Mouse (Mus musculus) frontal cortex, adult (tissue): Measurements from ENCODE around the gene Fgf6.

Experiments
- ATAC-seq: cut with Nextera tagmentation; 2 replicates; pipeline ENCODE4 v1.9.2; 2017; ENCODE audit warnings: mild to moderate bottlenecking, moderate library complexity, mixed read lengths; ENCODE audit not compliant: low TSS enrichment

The Fgf6 gene

DNA sequence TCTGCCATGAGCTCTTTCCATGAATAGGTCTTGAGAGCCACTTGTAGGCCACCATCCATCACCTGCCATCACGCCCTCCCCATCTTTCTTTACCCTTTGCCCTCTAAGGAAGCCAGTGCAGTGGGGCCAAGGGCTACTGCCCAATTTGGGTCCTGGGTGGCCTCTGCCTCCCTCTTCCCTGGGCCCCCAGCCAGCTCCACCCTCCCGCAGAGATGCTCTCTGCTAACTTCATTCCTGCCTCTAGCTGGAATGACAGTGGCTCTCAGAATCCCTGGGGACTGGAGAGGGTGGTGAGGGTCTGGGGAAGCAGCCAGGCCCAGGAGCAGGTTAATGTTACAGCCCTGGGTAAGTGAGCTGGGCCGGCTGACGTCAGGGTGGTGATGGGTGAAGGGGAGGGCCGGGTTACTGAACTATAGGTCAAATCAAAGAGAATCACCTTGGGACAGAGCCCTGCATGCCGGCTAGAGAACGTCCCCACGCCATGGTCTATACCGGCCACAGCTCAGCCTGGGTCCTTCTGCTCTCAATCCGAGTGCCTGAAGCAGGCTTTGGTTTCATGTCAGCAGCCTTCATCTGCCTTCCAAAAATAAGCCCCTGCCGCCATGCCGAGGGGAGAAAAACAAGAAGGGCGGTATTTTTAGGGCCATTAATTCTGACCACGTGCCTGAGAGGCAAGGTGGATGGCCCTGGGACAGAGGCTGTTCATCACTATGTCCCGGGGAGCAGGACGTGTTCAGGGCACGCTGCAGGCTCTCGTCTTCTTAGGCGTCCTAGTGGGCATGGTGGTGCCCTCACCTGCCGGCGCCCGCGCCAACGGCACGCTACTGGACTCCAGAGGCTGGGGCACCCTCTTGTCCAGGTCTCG lies at the start of gene Fgf6:
TSS of gene Fgf6 (plus strand) at position 681 of the 865 bp plus-strand sequence.
- ATAC-seq, result no peak

- peak; percentile 59 for ATAC-seq
Observed at GRCm38 (mm10) chr6:126966241-126967026, 49.0 kb upstream of the Fgf6 start.

DNA sequence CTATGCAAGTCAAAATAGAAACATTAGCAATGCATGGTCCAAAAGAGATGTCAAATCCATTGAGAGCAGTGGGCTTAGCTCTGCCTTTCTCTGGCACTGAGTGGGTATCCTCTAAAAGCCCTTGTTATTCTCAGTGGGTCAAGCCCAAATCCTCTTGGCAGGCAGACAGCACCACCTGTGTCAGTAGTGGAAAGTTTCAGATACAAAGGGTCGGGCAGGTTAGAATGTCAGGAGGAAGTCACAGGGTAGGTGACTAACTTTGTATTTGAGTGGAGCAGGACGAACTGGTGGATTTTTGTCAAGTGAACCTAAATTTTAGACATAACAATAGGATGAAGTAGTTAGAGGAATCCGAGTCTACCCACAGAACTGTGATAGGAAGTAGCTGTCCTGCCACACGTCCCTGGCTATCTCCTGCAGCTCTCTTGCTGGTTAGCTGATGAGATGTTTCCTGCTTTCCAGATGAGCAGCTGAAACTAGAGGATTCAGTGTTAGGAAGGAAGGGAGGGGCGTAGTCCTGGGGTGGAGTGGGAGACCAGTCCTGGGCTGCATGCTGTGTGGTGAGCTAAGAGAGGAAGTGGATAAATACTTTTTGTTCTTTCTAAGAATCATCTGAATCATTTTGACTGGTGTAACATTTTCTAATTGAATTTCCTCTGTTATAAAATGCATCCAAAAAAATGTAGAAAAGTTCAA lies 33.7 kb upstream of the Fgf6 start:
- no peak for ATAC-seq

DNA sequence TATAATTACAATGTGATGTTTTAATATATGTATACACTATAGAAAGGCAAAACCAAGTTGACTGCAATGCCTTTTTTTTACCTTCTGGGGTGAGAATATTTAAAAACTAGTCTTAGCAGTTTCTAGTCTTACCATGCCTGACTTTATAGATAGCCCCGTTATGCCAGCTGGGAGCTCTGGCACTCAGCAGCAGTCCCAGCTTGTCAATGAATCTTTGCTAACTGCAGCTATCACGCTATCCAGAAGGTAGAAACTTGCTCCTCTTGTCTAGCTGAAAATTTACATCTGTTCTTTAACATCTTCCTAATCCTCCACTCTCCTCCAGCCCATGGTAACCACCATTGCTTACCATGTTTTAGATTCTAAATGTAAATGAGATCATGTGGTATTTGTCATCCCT lies 21.7 kb upstream of the Fgf6 start:
- no peak for ATAC-seq

DNA sequence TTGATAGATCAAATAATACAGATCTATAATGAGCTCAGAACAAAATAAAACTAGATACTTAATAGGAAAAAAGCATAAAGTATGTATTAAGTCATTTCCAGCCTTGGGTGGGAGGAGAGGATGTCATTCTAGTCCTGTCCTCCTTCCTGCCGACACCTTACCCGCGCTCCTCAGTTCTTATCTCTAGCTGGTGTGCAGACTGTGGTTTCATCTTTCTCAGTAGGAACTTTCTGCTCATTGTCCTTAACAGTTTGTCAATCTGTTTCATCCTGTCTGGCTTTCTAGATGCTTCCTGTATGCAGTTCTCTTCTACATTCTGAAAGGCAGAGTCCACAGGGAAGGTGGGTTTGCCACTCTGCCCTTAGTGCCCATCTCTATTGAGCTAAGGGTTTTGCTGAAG lies 19.9 kb upstream of the Fgf6 start:
- no peak for ATAC-seq

DNA sequence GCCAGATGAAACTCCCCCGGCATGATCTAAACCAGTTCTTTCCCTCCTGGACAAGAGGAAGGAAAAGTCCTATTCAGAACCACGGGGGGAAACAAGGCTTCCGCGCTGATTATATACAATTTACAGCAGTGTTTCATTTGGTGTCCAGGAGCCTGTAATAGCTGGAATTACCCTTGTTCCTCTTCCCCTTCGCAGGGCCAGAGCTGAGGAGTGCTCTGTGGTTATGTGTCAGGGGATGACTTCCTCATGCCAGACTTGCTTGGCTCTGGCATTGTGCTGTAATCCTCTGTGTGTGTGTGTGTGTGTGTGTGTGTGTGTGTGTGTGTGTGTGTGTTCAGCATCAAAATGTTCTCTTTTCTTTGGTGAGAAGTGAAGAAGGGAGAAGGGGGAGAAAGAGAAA lies 19.0 kb upstream of the Fgf6 start:
- no peak for ATAC-seq

DNA sequence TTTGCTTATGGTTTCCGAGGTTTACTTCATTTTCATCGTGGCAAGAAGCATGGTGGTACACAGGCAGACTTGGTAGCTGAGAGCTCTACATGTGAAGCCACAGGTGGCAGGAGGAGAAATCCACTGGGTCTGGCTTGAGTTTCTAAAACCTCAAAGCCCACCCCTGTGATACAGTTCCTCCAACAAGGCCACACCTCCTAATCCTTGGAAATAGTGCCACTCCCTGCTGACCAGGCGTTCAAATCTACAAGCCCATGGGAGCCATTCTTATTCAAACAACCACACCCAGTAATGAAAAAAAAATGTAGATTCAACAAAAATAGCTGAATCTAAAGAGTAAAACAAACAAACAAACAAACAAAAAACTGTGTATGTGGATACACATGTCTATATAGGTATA lies 9.7 kb upstream of the Fgf6 start:
- no peak for ATAC-seq

- ATAC-seq, result no peak
Observed at GRCm38 (mm10) chr6:127006551-127006950, 8.8 kb upstream of the Fgf6 start.

DNA sequence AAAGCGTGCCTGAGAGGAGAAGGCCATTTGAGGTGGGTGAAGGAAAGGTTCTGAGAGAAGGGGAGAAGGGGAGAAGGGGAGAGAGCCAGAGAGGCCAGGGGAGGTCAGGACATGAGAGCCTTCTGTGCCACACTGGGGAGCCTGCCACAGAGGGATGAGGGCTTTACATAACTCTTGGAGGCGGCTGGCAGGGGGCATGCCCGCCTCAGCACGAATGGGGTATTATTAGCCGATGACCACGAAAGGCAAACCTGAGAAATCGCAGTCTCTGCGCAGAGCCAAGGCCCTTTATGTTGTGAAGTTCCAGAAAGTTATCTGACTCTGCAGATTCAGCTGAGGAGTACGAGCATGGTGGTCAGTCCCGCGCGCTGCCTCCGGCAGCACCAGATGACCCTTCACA lies 5.4 kb upstream of the Fgf6 start:
- ATAC-seq, result no peak

DNA sequence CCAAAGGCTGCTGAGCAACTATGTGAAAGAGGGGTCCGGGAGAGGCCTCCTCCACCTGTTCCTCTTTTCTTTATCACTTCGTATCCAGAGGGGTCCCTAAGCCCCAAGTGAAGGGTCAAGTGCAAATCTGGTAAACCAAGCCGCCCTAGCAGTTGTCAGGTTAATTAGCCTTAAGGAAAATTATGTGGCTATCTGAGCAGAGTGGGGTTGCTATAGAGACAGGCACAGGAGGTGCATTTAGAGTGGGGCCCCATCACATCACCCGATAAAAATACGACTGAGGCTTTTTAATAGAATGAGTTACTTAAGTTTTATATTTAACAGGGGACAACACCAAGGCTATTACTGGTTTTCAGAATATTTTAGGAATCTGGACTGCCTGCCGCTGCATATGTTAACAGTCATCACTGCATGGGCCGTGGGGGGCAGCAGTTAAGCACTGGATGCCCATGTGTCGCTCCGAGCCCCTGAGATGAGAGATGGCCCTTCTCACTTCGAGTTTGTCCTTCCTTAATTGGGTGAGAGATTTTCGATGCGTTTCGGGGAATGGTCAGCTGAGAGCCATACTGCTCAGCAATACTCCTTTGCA lies 3.3 kb upstream of the Fgf6 start:
- ATAC-seq, result no peak

DNA sequence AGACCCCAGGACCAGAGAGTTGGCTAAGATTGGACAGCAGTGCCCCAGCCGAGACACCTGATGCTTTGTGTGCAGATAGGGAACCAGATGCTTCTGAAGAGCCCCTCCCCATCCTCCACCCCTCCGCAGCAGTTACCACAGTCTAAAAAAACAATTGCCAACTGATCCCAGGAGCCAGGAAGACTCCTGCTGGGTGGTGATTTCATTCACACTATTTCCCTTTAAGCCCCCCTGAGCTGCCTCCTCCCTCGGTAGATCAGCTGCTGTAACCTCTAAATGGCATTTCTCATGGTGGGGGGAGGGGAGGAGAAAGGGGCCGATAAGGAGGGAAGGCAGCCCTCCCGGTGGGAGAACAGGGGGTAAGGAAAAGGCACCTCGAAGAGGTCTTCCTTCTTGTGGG lies 3.9 kb downstream of the Fgf6 start:
- no peak for ATAC-seq

- ATAC-seq, result no peak
Observed at GRCm38 (mm10) chr6:127020431-127020830, 5.0 kb downstream of the Fgf6 start.

DNA sequence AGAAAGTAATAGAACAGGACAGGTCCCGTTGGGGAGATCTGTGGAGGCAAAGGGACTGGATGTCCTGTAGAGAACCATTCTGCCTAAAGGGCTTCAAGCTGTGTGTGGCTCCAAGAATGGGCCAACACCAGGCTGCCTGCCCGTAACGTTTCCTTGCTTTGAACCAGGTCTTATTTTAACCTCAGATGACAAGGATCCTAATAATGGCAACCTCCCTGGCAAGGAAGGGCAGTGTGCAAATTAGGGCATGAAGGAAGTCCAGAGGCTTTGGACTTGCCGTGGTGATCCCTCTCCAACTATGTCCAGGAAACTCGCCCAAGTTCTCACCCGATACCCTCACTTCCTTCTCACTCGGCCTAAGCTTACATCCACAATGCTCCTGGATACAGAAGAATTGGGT lies 9.4 kb downstream of the Fgf6 start:
- no peak for ATAC-seq

- peak; percentile 92 for ATAC-seq
Observed at GRCm38 (mm10) chr6:127034760-127035159, 19.4 kb downstream of the Fgf6 start.

- ATAC-seq, result no peak
Observed at GRCm38 (mm10) chr6:127044909-127045308, 29.5 kb downstream of the Fgf6 start.

- ATAC-seq, result no peak
Observed at GRCm38 (mm10) chr6:127050847-127051246, 35.5 kb downstream of the Fgf6 start.

- ATAC-seq, result no peak
Observed at GRCm38 (mm10) chr6:127056990-127057588, 41.7 kb downstream of the Fgf6 start.

- ATAC-seq, result peak; percentile 66
Observed at GRCm38 (mm10) chr6:127059975-127060374, 44.6 kb downstream of the Fgf6 start.

GRCm38 (mm10) chr6:127063915-127064314 lies 48.5 kb downstream of the Fgf6 start:
- peak; percentile 86 for ATAC-seq

- peak; percentile 8; the same call in 1 of the 2 replicates for ATAC-seq
Observed at GRCm38 (mm10) chr6:127064815-127065214, 49.4 kb downstream of the Fgf6 start.

- ATAC-seq, result no peak
Observed at GRCm38 (mm10) chr6:127072817-127073216, 57.4 kb downstream of the Fgf6 start, which contains the start of gene Fgf23. Gene Fgf23 (plus strand): TSS chr6:127072902.
